In the genomic region with DNA sequence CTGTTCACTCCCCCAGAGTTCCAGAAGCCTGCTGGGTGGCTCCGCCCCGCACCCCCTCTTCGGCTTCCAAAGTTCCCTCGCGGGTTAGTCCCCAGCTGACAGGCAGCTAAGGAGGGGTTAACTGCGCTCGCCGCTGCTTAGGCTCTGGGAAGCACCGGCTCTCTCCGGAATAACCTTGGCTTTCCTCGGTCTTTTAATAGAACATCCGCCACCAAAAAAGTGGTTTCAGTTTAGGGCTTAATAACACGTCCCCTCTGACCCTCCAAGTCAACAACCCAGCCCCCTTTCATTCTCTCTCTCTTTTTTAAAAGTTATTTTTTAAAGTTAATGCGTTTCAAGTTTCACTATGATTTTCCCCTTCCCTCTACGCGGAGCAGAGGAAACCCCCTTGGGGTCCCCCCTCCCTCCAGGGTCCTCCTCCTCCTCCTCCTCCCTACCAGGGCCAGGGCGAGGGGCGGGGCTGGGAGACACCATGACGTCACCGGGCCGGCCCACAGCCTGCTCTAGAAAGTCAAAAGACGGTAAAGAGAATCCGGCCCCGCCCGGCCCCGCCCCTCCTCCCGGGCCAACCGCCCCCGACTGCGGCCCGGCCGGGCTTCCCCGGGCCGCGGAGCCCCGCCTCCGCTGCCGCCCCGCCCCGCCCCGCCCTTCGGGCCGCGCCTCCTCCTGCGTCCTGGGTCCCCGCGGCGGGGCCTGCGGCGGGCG, we compare ENCODE assay signal across 8 mouse cellular contexts. TPM values are rescaled to one million over a fixed set of nuclear protein-coding genes. Genes with fewer than 3 reads are reported as not detected.
DNase-seq lines count a peak whose midpoint lies in the region; ATAC-seq and TF ChIP-seq lines count a peak whose summit lies in the region.

No protein-coding gene starts in this region.

- WGBS in heart, embryonic 13.5 days = under 1% methylated on average over 30 of the region's 51 CpGs
- WGBS in kidney, postnatal 0 days = 0% methylated on average over 34 of the region's 51 CpGs
- 0% methylated on average over 27 of the region's 51 CpGs for WGBS in liver, embryonic 11.5 days

- peaks cover 5% of the 10 kb centered on the region; the same call in 1 of the 2 replicates for H3K4me1 ChIP-seq in brown adipose tissue, adult 24 weeks (ENCODE audit: control insufficient read depth, insufficient read depth, insufficient read length, low read length)
- peaks cover 33% of the 10 kb centered on the region for H3K4me1 ChIP-seq in heart, embryonic 13.5 days
- peaks cover 8% of the 10 kb centered on the region; the same call in 1 of the 2 replicates for H3K4me1 ChIP-seq in kidney, postnatal 0 days (replicated peaks; ENCODE audit: insufficient read depth, low read length)
- peaks cover 22% of the 10 kb centered on the region for H3K4me1 ChIP-seq in liver, embryonic 11.5 days (replicated peaks; ENCODE audit: control insufficient read depth, insufficient read depth, low read length)

- peak; percentile 98 for DNase-seq in kidney, postnatal 0 days (ENCODE audit: low spot score)
- DNase-seq in liver, embryonic 11.5 days (ENCODE audit: low spot score) = peak; percentile 99
- DNase-seq in spleen, postnatal 4 days (ENCODE audit: low spot score in 2 of 2) = peak; percentile 97 to 98

- no peak for TF ChIP-seq CTCF in kidney, postnatal 0 days (IDR thresholded peaks at IDR 0.05; ENCODE audit: low read depth)

- peaks cover 12% of the 10 kb centered on the region for H3K36me3 ChIP-seq in heart, embryonic 13.5 days
- peaks cover 6% of the 10 kb centered on the region; the same call in 1 of the 2 replicates for H3K36me3 ChIP-seq in kidney, postnatal 0 days (ENCODE audit: insufficient read depth, low read length)
- no peaks in the 10 kb centered on the region for H3K36me3 ChIP-seq in liver, embryonic 11.5 days (ENCODE audit: control insufficient read depth, insufficient read depth, low read length)
- H3K36me3 ChIP-seq in myocyte (ENCODE audit: control insufficient read depth, insufficient read depth) = no peaks in the 10 kb centered on the region

- peak; percentile 70 for ATAC-seq in CD4-positive, CD25-positive, alpha-beta regulatory T cell, adult 4 months
- ATAC-seq in erythroid progenitor cell, adult 5-6 weeks (replicated peaks; ENCODE audit: low FRiP score, poor library complexity, severe bottlenecking) = peak; percentile 85
- ATAC-seq in heart, embryonic 13.5 days (ENCODE audit: extremely low read depth, insufficient number of reproducible peaks, low FRiP score, low TSS enrichment) = peak; percentile 86
- ATAC-seq in kidney, postnatal 0 days (replicated peaks; ENCODE audit: low FRiP score, low read depth) = peak; percentile 90
- ATAC-seq in liver, embryonic 11.5 days (replicated peaks; ENCODE audit: low FRiP score) = peak; percentile 85

- H3K27me3 ChIP-seq in heart, embryonic 13.5 days (replicated peaks) = no peaks in the 10 kb centered on the region
- H3K27me3 ChIP-seq in kidney, postnatal 0 days (ENCODE audit: insufficient read depth, low read length) = no peaks in the 10 kb centered on the region
- H3K27me3 ChIP-seq in liver, embryonic 11.5 days (replicated peaks; ENCODE audit: control insufficient read depth, insufficient read depth, low read length) = no peaks in the 10 kb centered on the region
- H3K27me3 ChIP-seq in myocyte (ENCODE audit: control insufficient read depth, insufficient read depth, insufficient read length) = no peaks in the 10 kb centered on the region

- peak overlapping the region; percentile 85 for H3K4me2 ChIP-seq in heart, embryonic 13.5 days
- H3K4me2 ChIP-seq in kidney, postnatal 0 days (ENCODE audit: low read length) = peak overlapping the region; percentile 92
- H3K4me2 ChIP-seq in liver, embryonic 11.5 days = peak overlapping the region; percentile 77
- peak overlapping the region; percentile 99 for H3K4me2 ChIP-seq in myocyte (ENCODE audit: low read depth)

- peak overlapping the region; percentile 49 for H3ac ChIP-seq in myocyte (ENCODE audit: control insufficient read depth, insufficient read length)

- peak overlapping the region; percentile 96 for H3K9ac ChIP-seq in heart, embryonic 13.5 days
- H3K9ac ChIP-seq in kidney, postnatal 0 days (ENCODE audit: low read depth, low read length) = peak overlapping the region; percentile 95
- peak overlapping the region; percentile 85 for H3K9ac ChIP-seq in liver, embryonic 11.5 days (ENCODE audit: low read depth, low read length)

- H3K4me3 ChIP-seq in brown adipose tissue, adult 24 weeks (ENCODE audit: insufficient read depth, low read depth, low read length) = peak overlapping the region; percentile 80
- peak overlapping the region; percentile 76 for H3K4me3 ChIP-seq in heart, embryonic 13.5 days
- H3K4me3 ChIP-seq in kidney, postnatal 0 days (replicated peaks; ENCODE audit: low read depth, low read length) = peak overlapping the region; percentile 95
- H3K4me3 ChIP-seq in liver, embryonic 11.5 days (ENCODE audit: low read depth, low read length) = peak overlapping the region; percentile 92
- peak overlapping the region; percentile 45 for H3K4me3 ChIP-seq in myocyte

- peak overlapping the region; percentile 95 for H3K27ac ChIP-seq in brown adipose tissue, adult 24 weeks (replicated peaks; ENCODE audit: low read depth, low read length)
- H3K27ac ChIP-seq in heart, embryonic 13.5 days (replicated peaks) = peak overlapping the region; percentile 97
- H3K27ac ChIP-seq in kidney, postnatal 0 days = peak overlapping the region; percentile 98
- H3K27ac ChIP-seq in liver, embryonic 11.5 days (ENCODE audit: low read depth, low read length) = peak overlapping the region; percentile 95

- TF ChIP-seq POLR2A in myocyte (IDR thresholded peaks at IDR 0.05; ENCODE audit: insufficient read length, low read depth) = no peak

- no peaks in the 10 kb centered on the region for H3K79me2 ChIP-seq in myocyte (ENCODE audit: control insufficient read depth, insufficient read depth)

- no peaks in the 10 kb centered on the region for H3K9me3 ChIP-seq in heart, embryonic 13.5 days
- H3K9me3 ChIP-seq in kidney, postnatal 0 days (replicated peaks; ENCODE audit: low read length) = no peaks in the 10 kb centered on the region
- no peaks in the 10 kb centered on the region for H3K9me3 ChIP-seq in liver, embryonic 11.5 days (ENCODE audit: control insufficient read depth, low read length)

TF ChIP-seq in myocyte, 11 proteins besides CTCF, POLR2A, EP300 and RAD21:
- TF ChIP-seq E2F4 (IDR thresholded peaks at IDR 0.05; ENCODE audit: insufficient read depth) (no peak), MYOG (IDR thresholded peaks at IDR 0.05; ENCODE audit: control insufficient read depth in 1 of 3, insufficient read depth in 1 of 3, insufficient read length in 2 of 3, low read depth in 2 of 3) (peak in 1 of 3 experiments; percentile 25), POLR2AphosphoS2 (IDR thresholded peaks at IDR 0.05; ENCODE audit: insufficient read length, low read depth) (no peak), REST (IDR thresholded peaks at IDR 0.05; ENCODE audit: insufficient read depth, insufficient read length) (no peak), TCF12 (IDR thresholded peaks at IDR 0.05; ENCODE audit: insufficient read depth, poor library complexity, severe bottlenecking) (no peak), CEBPB (IDR thresholded peaks at IDR 0.05; ENCODE audit: insufficient read depth, poor library complexity, severe bottlenecking) (no peak), MAX (IDR thresholded peaks at IDR 0.05; ENCODE audit: low read depth) (no peak), SRF (IDR thresholded peaks at IDR 0.05; ENCODE audit: control insufficient read depth, insufficient read length, low read depth) (no peak), MYOD1 (IDR thresholded peaks at IDR 0.05; ENCODE audit: control insufficient read depth in 1 of 3, insufficient read length in 2 of 3, low read depth in 2 of 3) (peak in 1 of 3 experiments; percentile 18)

RNA-seq across cellular contexts. Expression of a gene that starts 0.5 kb away (rescaled TPM):
- 10 to 100 TPM; 13.5 to 14.0 TPM for polyA plus RNA-seq in CD4-positive, CD25-positive, alpha-beta regulatory T cell, adult 4 months (2017; shearing (Covaris generic))
- polyA plus RNA-seq in brown adipose tissue, adult 24 weeks (2012; ENCODE audit: insufficient read depth, insufficient read length, missing spikeins) = 11.3 and 16.4 TPM in 2 replicates
- total RNA-seq in erythroid progenitor cell, adult 5-6 weeks (2015; ENCODE audit: low replicate concordance) = 28.1 and 65.0 TPM in 2 replicates
- 8.9 and 22.3 TPM in 2 replicates for total RNA-seq in erythroid progenitor cell, adult 5-6 weeks (2017; ENCODE audit: low replicate concordance)
- 8.3 and 8.5 TPM in 2 replicates for polyA plus RNA-seq in heart, embryonic 13.5 days (2015; fragmentation: Nextera tagmentation; extraction: Ambion mirVana)
- 9.6 and 10.6 TPM in 2 replicates for polyA plus RNA-seq in kidney, postnatal 0 days (2015; fragmentation: Nextera tagmentation; extraction: Ambion mirVana)
- 4.7 and 6.7 TPM in 2 replicates for polyA plus RNA-seq in liver, embryonic 11.5 days (2014; fragmentation: Nextera tagmentation; extraction: Ambion mirVana)
- 5.3 TPM for polyA plus RNA-seq in myocyte (2012; fragmentation: generic; extraction: Trizol)

Comparison
In these comparisons a context has a peak if more than half of its experiments do, and no peak if none do; other contexts are left out.
1. Peak in every context shown above with its lines: DNase-seq, ATAC-seq, H3K4me3 ChIP-seq and H3K27ac ChIP-seq.
2. H3K4me3 ChIP-seq: peak in every context shown above with its lines; median percentile 95 in kidney, postnatal 0 days; 92 in liver, embryonic 11.5 days; 80 in brown adipose tissue, adult 24 weeks; 76 in heart, embryonic 13.5 days; 45 in myocyte.